Mouse (Mus musculus): Measurements from ENCODE around the gene C1s2.
A peak's percentile ranks its signal among the peaks of the same experiment; 100 is the strongest.
"Not testable (repeated sequence)": the region's sequence is repeated elsewhere in the genome, so short reads cannot be mapped to it uniquely, and the experiment has no call there.

Gene C1s2

GRCm38 (mm10) chr6:124636858-124637460 lies 1.1 kb upstream of the C1s2 start:
- peak; percentile 17 for DNase-seq

GRCm38 (mm10) chr6:124630763-124631162 lies 5.1 kb downstream of the C1s2 start:
- no peak for DNase-seq

- not testable (repeated sequence) for DNase-seq
Measured at GRCm38 (mm10) chr6:124626184-124626583, 9.7 kb downstream of the C1s2 start.

DNA sequence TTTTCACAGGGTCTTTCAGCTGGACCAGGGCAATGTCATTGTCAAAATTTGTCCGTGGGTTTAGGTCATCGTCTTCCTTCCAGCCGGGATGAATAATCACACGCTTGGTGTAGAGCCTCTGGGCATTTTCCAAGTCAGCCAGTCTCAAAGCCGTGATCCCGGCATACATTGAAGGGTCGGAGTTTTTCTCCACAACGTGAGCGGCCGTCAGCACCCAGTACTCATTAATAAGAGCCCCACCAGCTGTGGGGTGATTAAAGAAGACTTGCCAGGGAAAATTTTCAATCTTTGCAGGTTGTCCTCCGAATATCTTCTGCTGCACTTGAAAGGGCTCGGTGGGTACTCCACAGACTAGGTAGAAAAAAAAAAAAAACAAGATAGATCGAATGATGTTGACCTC lies 10.3 kb downstream of the C1s2 start:
- no peak for DNase-seq

- DNase-seq, result no peak
Measured at GRCm38 (mm10) chr6:124602031-124602430, 33.9 kb downstream of the C1s2 start.

DNA sequence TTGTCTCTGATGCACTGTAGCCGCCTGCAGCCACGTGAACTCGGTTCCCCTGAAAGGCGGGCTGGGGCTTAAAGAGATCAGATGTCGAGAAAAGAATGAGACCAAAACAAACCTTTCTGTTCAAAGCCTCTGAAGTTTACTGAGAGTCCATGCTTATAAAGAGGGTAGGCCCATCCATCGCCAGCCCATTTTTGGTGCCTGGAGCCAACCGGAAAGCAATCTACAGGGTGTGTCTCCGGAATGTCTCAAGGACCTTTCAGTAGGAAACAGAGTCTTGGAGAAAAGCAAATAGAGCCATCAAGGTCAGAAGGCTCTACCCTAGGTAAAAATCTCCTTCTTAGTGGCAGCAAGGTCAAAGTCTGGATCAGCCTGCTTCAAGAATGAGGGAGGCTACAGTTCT lies 42.8 kb downstream of the C1s2 start:
- DNase-seq, result no peak

- DNase-seq, result no peak
Measured at GRCm38 (mm10) chr6:124592186-124592700, 43.6 kb downstream of the C1s2 start.

DNA sequence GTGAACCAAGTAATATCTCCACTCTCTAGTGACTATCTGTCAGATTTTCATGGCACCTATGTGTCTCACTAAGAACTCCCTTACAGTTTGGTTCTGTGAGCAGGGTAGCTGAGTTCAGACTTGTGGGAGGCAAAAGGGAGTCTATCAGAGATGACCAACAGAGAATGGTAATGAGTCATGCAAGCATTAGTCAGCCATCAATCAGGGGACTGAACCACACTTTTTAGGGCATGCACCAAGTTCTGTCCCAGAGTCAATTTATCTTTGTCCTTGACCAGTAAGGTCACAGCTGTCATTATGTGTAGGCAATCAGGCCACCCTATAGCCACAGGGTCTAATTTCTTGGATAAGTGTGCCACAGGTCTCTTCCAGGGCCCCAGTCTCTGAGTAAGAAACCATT lies 47.1 kb downstream of the C1s2 start:
- DNase-seq, result no peak

GRCm38 (mm10) chr6:124586266-124586665 lies 49.6 kb downstream of the C1s2 start:
- no peak for DNase-seq

GRCm38 (mm10) chr6:124585761-124586160 lies 50.1 kb downstream of the C1s2 start:
- DNase-seq, result no peak

DNA sequence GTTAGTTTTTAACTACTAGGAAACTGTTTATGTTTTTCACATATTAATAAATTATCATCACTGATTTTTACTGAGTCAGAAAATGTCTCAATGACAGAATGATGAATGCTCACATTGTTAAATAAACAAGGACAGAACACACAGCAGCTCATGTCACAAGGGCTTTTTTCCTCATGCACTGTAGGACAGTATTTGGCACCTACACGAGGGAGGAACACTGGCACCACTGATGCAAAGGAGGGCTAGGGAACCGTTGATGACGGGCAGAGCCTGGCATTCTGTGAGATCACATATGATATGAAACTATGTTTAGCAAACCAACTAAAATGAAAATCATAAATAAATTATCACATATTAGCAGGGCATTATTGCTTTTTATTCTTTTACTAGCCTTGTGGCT lies 51.0 kb downstream of the C1s2 start:
- DNase-seq, result no peak

DNA sequence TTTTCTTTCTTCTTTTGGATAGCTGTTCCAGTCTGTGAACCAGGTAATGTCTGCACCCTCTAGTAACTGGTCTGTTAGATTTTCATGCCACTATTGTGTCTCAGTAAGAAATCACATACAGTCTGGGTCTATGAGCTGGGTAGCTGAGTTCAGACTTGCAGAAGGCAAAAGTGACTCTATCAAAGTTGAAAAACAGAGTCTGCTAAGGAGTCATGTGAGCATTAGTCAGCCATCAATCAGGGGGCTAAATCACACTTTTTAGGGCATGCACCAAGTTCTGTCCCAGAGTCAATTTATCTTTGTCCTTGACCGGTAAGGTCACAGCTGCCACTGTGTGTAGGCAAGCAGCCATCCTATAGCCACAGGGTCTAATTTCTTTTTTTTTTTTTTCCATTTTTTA lies 53.7 kb downstream of the C1s2 start:
- no peak for DNase-seq

- not testable (repeated sequence) for DNase-seq
Measured at GRCm38 (mm10) chr6:124580155-124580554, 55.7 kb downstream of the C1s2 start.

- DNase-seq, result not testable (repeated sequence)
Measured at GRCm38 (mm10) chr6:124575155-124575678, 60.7 kb downstream of the C1s2 start.
